Mouse (Mus musculus): ENCODE results near the gene Znfx1. TPM values are rescaled to one million over a fixed set of nuclear protein-coding genes. Genes with fewer than 3 reads are reported as not detected.
A peak's percentile ranks its signal among the peaks of the same experiment; 100 is the strongest.

Znfx1 gene
- total and polyA plus RNA-seq, 3 experiments = 31.9 to 53.6 (median 50.2) TPM

- peak; percentile 91 for DNase-seq
These were observed 9.1 kb upstream of the Znfx1 start for GRCm38 (mm10) chr2:167071641-167072601.

GRCm38 (mm10) chr2:167071266-167071640 lies 8.4 kb upstream of the Znfx1 start:
- DNase-seq = no peak

GRCm38 (mm10) chr2:167070341-167070740 lies 7.5 kb upstream of the Znfx1 start:
- no peak for DNase-seq

- no peak for DNase-seq
These were observed 4.8 kb upstream of the Znfx1 start for GRCm38 (mm10) chr2:167067575-167067974.

GRCm38 (mm10) chr2:167066528-167067516 lies 4.0 kb upstream of the Znfx1 start:
- no peak for DNase-seq

GRCm38 (mm10) chr2:167066031-167066430 lies 3.2 kb upstream of the Znfx1 start:
- no peak for DNase-seq

- DNase-seq = no peak
These were observed 1.9 kb upstream of the Znfx1 start for GRCm38 (mm10) chr2:167064601-167065295.

GRCm38 (mm10) chr2:167063906-167064496 lies 1.2 kb upstream of the Znfx1 start:
- DNase-seq = no peak

- peak; percentile 98 for DNase-seq
These were observed 311 bp downstream of the Znfx1 start for GRCm38 (mm10) chr2:167062497-167062911.

GRCm38 (mm10) chr2:167061381-167062034 lies 1.3 kb downstream of the Znfx1 start:
- no peak for DNase-seq

- DNase-seq = no peak
These were observed 2.1 kb downstream of the Znfx1 start for GRCm38 (mm10) chr2:167060761-167061160.

- peak; percentile 35 for DNase-seq
These were observed 2.5 kb downstream of the Znfx1 start for GRCm38 (mm10) chr2:167060360-167060759.

- no peak for DNase-seq
These were observed 2.9 kb downstream of the Znfx1 start for GRCm38 (mm10) chr2:167059960-167060359.

GRCm38 (mm10) chr2:167059536-167059935 lies 3.3 kb downstream of the Znfx1 start:
- no peak for DNase-seq

- DNase-seq = no peak
These were observed 3.9 kb downstream of the Znfx1 start for GRCm38 (mm10) chr2:167058814-167059387.

GRCm38 (mm10) chr2:167058201-167058600 lies 4.6 kb downstream of the Znfx1 start:
- DNase-seq = peak; percentile 33

- DNase-seq = no peak
These were observed 5.9 kb downstream of the Znfx1 start for GRCm38 (mm10) chr2:167056942-167057323.

- no peak for DNase-seq
These were observed 6.4 kb downstream of the Znfx1 start for GRCm38 (mm10) chr2:167056210-167056941.

- DNase-seq = peak; percentile 39
These were observed 7.4 kb downstream of the Znfx1 start for GRCm38 (mm10) chr2:167055386-167055785.

Measured in adrenal gland, adult 2 months (tissue).